Mouse (Mus musculus): ENCODE results near the gene Amdhd2.

The Amdhd2 gene

DNA sequence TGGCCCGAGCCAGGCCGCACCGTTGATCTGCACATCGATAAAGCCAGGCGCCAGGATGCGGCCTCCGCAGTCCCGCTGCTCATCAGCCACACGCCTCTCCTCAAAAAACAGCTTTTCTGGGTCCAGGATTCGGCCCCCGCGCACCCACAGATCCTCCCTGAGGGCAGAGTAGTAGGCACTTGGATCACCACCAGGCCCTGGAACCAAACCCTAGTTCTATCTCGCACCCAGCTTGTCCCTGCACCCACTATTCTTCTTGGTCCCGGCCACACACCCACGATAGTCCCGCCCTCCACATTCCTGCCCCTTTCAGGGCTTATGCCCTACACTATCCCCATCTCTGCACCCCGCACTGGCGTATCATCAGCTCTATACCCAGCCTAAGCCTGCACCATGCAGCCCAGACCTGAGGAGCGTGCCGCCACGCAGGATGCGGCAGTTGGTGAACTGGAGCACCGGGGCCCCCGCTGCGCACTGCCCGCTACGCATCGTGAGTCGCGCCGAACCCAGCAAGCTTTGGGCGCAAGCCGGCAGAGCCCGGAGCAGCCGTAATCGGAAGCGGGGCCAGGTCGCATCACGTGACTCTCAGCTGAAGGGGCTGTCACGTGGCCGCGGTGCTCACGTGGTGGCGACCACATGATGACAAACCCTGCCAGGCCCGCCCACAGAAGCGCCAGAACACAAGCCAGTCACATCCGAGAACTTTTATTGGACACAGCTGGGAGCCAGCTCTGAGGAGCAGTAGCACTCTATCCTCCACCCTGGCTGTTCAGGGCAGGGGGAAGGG is at the start of gene Amdhd2:
Gene Amdhd2, minus strand, starts transcription at position 591 of the 787 bp plus-strand sequence.
- peak; percentile 99 for DNase-seq (ENCODE audit: low read depth, low spot score)

DNA sequence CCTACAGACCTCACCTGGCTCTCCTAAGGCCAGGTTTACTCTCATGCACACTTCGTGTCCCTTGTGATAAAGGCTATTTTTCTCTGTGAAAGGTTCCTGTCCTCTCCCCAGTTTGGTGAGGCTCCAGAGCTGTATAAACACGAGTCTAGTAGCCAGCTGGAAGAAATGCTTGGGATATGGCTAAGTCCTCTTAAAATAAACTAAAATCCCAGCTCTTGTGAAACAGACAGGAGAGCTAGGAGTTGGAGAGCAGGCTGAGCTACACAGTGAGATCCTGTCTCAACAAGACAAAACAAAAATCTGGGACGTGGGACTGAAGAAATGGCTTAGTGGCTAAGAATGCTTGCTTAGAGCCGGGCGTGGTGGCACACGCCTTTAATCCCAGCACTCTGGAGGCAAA is 49.6 kb upstream of the Amdhd2 start:
- no peak for DNase-seq (ENCODE audit: low read depth, low spot score)

DNA sequence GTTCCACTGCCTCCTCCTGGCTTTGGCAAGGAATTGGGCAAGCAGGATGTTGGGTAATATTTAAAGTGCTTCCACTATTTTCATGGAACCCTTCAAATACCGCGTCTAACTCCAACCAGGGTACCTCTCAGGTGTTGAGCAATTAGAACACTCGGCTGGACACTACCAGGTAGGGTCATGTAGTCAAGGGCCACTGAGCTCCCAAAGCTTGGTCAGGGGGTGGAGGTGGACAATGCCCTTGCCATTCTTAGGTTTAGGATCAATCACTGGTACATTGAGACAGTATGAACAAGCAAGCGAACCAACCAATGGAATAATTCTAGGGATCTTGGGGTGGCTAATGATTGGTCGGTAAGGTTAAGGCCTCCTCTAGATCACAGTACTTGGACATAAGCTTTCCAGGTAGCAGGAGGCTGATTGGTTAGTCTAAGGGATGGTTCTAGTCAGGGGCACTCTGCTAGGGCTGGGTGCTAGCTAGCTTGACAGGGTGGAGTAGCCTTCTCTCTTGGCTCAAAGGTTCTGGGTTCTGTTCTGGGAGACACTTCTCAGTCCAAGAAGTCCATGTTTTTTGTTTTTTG is 49.0 kb upstream of the Amdhd2 start:
- DNase-seq (ENCODE audit: low read depth, low spot score) = no peak

DNA sequence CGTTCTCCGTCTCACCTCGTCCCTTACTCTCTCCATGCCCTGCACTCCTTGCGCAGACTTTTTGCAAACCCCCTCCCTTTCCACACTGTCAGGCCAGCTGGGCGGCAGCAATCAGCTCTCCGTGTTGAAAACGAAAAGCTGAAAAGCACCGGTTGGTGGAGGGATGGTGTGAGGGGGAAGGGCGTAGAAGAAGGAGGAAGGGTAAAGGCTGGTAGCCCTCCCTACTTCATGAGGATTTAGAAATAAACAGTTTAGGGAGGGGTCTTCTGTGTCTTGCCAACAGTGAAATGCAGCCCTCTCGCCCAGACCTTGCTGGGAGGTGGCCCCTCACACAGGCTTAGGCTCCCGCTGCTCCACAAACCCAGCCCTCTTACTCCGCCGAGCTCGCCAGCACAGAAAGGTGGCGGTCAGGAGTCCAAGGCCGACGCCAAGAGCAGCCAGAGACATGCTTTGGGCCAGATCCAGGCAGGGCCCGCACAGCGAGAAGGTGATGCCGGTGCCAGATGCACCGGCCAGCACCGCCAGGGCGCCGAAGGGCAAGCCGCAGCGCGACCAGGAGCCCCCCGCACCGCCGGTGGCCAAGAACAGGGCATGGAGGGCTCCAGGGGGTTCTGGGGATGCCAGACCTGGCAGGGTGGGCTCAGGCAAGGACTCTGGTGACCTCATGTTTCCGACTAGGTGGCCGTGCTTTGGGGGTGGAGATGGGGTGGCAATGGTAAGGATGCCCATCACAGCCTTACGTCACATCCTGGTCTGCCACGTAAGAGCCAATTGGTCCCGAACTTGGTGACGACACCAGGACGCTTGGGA is 48.3 kb upstream of the Amdhd2 start:
- DNase-seq (ENCODE audit: low read depth, low spot score) = peak; percentile 52

DNA sequence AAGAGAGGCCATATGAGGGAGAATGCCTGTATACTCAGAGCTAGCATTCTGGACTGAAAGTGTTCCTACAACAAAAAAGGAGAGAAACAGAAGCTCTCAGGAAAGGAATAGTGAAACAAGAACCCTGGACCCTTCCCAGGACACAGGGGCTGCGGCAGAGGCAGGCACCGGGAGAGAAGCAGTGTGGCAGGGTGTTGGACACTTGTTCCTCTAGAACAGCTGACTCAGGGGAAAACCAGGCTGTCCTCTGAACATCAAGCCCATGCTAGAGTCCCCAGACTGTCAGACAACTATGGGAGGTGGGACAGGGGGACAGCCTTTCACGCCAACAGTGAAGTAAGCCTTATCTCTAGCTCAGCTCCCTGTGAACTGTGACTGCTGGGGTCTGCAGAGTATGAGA is 47.0 kb upstream of the Amdhd2 start:
- no peak for DNase-seq (ENCODE audit: low read depth, low spot score)

DNA sequence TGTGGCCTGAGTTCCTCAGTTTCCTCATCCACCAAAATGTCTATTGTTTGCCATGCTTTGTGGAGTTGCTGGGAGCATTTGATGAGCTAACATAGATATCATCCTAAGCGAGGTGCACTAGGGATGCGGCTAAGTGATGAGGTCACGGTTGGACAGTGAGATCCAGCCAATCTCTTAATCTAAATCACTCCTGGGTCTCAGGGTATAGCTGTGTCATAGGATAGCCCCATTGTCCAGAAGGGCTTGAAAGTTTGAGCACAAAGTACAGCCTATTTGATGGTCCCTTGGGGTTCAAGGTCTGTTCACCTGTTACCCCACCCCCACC is 46.3 kb upstream of the Amdhd2 start:
- DNase-seq (ENCODE audit: low read depth, low spot score) = no peak

DNA sequence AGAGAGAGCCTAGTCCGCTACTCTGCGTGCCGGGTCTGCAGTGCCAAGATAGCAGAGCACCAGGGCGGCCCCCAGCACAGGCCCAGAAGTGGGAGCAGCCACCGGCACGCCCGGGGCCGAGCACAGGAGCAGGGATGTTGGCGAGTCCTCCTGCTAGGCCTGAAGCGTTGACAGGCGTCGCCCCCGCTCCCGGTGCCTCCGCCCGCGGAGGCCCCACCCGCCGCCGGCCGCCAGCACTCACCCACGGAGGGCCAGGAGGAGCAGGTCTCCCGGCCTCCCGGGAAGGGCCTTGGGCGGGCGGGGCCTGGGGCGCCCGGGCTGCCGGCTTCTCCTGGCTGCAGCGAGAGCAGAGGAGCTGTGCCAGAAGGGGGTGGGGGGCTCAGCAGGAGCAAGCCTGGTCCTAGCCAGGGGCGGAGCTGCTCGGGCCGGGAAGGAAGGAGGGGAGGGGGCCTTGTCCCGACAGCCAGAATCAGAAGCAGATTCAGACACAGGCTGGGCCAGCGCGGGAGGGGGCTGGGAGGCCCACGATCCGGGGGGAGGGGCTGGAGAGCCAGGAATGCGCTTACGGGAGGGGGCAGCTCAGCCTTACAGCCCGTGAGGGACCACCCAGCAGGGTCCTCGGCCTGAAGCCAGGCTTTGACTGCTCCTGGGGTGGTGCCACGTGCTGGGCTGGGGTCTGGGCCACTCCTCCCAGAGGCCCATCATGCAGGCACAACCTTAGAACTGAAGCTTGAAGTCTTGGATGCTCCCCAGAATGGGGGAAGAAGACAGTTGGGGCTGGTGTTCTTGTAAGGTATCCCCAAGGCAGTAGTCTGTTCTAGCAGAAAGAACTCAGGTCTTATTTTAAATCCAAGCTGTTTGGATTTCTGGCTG is 45.7 kb upstream of the Amdhd2 start, which contains the start of gene Ntn3:
Gene Ntn3, minus strand, starts transcription at position 489 of the 873 bp plus-strand sequence.
- DNase-seq (ENCODE audit: low read depth, low spot score) = peak; percentile 69

DNA sequence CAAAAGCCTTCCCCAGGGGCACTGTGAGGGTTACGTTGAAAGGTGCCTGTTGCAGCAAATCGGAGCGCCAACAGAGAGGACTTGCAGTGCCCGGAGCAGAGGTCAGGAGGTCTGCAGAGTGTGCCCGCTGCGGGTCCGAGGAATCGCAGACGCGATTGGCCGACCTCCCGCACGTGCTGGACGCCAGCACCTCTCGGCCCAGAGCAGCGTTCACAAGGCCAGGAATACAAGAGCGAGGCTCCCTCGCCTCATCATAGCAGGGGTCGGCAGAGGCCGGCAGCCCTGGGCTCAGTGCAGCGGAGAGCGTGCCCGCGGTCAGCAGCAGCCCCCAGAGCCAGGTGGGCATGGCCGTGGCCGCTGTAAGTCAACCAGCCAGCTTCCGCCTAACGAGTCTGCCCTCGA is 45.1 kb upstream of the Amdhd2 start:
- peak; percentile 37 for DNase-seq (ENCODE audit: low read depth, low spot score)

DNA sequence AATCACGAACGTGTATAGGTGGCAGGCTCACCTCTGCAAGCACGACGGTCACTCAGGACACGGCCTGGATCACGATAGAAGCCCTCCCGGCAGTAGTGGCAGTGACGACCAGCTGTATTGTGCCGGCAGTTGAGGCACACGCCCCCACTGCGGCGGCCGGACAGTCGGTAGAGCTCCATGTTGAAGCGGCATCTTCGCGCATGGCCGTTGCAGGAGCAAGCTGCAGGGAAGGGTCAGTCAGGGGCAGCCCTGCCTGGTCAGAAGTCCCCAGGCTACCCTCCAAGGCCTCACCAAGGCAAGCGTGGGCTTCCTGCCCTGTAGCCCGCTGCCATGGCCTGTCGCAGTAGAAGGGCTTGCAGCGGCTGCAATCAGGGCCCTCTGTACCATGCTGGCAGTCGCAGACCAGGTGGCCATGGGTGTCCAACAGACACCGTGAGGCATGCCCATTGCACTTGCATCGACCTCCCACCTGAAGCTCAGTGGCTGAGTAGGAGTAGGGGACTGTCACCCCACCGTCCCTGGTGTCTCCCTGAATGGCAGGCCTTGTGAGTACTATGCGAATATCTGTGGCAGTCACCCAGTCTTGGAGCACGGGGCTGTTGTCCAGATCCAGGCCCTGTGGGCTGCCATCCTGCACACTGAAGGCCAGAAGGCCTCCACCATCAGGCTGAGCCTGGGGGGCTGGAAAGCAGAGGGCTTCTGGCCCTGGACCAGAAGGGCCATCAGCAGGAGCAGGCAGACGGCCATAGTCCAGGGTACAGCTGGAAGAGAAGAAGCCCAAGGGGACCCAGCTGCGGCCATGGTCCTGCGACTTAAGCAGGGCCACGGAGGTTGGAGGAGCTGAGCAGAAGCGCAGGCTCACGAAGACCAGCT is 44.4 kb upstream of the Amdhd2 start:
- no peak for DNase-seq (ENCODE audit: low read depth, low spot score)

DNA sequence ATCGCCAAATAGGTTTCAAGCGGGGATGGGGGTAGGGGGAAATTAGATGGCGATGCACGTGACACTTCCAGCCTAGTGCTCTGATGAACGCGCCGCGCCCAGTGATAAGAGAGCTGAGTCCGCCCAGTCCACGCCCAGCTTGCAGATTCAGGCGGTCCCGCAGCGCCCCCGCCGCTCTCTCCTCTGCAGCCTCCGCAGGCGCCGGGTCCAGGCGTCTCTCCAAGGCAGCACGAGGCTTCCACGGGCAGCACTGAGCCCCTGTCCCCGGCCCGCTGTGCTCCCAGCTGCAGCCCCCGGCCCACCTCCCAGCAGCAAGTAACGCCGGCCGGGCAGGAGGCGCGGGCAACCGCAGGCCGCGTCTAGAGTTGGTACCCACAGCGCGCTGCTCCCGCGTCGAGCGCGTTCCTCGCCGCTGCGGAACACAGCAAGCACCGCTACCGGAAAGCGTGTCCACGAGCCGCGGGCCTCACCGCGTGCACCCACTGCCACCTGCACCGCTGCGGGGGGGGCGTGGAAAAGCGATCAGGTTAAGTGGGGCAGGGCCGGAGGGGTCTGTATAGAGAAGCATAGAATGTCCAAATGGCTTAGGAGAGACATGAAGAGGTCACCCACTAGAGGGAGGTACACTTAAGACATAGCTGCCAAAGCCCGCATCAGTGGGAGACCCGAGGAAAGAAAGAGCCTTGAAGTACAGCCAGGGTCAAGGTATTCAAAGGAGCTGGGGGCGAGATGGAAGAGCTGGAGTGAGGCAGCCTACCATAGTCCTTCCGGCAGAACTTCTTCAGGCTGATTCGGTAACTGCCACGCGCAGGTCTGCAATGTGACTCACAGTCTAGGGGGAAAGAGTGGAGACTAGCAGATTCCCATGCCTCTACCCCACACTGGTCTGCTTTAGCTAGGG is 43.1 kb upstream of the Amdhd2 start:
- DNase-seq (ENCODE audit: low read depth, low spot score) = peak; percentile 76

DNA sequence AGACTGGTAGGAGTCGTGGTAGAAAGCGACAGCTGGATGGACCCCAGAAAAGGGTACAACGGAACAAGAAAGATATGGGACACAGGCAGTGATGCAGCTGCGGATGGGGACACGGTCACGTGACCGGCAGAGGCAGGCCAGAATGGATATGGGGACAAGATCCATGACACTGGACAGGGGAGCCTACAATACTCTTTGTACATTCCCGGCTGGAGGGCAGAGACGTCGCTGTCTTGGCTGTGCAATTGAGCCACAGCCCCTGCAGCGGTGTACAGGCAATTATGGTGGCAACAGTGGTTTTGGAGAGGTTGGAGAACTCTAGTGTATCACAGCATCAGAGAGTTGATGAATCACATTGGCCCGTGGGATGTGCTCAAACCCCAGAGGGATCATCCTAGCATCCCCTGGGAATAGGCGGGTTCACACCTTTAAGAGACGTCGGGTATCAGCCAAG is 42.4 kb upstream of the Amdhd2 start:
- peak; percentile 48 for DNase-seq (ENCODE audit: low read depth, low spot score)

DNA sequence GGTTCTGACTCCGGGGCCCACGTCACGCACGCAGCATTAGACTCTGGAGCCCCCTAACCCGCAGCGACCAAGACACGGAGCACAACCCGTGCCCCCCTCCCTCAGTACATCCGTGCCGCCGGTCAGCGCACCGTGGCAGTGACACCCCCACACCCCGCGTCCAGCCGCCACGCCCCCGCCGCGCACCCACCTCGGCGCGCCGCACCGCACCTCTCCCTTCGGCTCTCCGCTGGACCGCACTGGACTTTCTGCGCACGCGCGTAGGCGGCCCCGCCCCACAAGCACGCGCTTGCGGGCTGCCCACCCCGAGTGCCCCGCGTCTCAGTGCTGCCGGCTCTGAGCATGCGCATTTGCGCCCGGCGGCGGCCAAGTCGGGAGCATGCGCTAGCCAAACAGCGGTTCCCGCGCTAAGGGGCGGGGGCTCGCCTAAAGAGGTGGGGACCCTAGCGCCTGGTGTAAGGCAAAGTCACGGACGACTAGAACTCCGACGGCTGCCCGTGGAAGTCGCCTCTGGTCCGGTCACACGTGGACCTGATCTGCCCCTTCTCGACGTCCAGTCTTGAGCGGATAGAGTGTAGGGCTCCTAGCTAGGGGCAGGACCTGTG is 41.8 kb upstream of the Amdhd2 start, which contains the start of gene Tbc1d24:
Gene Tbc1d24, minus strand, starts transcription at position 279 of the 605 bp plus-strand sequence.
- DNase-seq (ENCODE audit: low read depth, low spot score) = peak; percentile 97

DNA sequence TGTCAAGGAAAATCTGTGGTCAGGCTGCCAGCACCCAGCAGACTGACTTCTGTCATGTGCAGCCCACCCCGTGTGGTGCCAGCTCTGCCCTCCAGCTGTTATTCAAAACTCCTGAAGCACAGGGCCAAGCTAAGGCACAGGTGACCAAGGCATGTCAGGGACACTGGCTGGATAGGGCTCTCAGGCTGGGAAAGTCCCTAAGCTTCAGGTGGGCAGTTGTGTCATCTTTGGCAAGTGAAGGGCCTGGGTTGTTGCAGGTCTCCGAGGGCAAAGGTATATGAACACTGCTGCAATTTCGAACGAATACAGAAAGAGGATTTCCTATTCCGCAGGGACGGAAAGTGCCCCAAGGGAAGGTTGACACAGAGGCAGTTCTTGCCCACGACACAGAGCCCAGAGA is 41.3 kb upstream of the Amdhd2 start:
- no peak for DNase-seq (ENCODE audit: low read depth, low spot score)

DNA sequence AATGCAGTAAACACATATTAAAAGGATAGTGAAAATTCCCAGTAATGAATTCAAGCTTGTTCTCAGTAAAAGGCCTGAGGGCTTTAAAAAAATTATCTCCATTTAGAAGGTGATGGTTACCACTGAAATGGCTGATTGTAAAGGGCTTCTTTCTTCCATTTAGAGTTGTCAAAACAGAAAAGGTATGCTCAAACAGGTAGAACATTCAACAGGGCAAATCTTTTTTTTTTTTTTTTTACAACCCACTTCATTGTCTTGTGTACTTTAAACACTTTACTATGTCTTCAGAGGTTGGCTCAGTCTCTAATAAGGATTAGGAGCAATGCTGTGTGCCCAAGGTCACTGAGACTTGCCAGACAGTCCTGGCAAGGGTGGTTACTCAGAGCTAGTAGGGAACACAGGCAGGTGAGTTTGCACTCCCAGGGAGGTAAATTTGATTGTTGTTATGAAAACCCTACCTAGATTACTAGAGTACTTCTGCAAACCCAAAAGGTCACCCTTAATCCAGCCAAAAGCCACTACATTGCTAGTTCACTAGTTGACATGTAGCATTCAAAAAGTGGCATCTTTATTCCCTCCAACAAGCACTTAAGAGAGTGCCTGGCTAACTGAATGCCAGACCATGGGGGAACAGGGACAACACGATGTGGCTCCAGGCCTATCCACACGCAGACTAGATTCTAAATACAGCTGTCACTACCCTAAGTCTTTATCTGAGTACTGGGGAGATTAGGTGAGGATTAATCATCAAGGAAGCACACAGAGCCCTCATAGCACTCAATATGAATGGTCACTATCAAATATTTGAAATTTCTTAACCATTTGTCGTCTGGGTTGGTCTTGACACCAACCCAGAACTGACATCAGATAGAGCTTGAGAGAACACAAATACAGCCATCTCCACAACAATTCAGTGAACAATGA is 40.3 kb upstream of the Amdhd2 start:
- no peak for DNase-seq (ENCODE audit: low read depth, low spot score)

DNA sequence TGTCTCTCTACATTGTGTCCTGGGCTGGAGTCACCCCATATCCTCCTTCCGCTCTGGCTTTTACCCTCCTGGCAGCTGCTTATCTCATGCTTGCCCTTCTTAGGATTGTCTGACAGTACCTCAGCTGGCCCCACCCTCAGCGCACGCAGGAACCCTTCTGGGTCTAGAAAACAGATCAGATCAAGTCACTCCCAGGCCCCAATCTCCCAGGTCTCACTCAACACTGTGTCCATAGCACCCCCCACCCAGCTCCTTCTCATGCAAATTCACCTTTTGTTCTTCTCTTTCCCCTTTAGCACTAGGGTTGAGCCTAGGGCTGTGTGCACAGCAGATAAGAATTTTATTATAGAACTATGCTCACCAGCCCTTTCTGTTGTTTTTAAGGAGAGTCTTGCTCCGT is 39.5 kb upstream of the Amdhd2 start:
- DNase-seq (ENCODE audit: low read depth, low spot score) = peak; percentile 83

DNA sequence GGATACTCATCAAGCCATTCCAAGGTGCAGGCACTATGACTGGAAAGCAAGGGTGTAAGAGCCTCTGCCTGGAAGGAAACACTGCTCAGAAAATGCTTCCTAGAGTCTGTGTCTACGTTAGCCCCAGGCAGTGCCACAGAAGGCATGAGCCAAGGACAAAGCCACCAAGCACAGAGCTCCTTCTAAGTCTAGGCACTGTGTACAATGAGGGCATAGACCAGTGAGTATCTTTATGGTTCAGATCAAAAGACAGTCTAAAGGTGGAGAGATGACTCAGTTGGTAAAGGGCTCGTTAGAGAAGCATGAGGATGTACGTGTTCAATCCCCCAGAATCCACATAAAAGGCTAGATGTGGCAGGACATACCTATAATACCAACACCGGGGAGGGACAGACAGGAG is 37.5 kb upstream of the Amdhd2 start:
- no peak for DNase-seq (ENCODE audit: low read depth, low spot score)

DNA sequence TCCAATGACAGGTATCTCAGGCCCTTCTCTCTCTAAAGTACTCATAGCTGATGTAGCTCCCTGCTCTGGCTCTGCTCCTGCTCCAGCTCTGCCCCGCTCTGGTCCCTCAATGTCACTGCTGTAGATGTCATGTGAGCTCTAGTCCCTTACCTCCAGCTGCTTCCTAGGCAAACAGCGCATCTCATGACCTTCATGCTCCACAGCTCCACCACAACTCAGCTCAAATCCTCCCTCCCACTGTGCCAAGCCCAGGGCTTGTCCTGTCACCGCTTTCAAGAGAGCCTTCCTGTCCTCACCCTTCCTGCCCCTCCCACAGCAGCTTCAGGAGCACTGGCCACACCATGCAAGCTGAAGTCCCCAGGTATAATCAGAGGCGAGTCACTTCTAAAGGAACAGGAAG is 36.2 kb upstream of the Amdhd2 start:
- DNase-seq (ENCODE audit: low read depth, low spot score) = peak; percentile 81

DNA sequence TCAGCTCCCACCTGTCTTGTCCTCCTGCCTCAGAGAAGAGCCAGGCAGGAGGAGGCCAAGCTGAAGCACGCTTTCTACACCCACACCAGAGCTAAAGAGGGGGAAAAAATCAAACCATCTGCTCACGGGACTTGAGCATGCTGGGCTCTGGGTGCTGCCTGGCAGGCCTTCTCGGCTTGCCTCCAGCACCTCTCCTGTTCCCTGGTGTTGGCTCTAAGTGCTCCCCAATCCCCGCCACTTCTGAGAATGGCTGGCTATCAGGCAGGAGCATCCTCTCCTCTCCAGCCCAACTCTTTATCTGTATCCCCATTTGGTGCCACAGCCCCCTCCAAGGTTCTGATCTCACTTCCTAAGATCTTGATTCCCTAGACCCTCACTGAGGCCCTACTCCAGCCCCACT is 35.7 kb upstream of the Amdhd2 start:
- DNase-seq (ENCODE audit: low read depth, low spot score) = no peak

All from ZHBTc4 (cell line).